Mouse (Mus musculus): Measurements from ENCODE around the gene Gm8369.

DNA sequence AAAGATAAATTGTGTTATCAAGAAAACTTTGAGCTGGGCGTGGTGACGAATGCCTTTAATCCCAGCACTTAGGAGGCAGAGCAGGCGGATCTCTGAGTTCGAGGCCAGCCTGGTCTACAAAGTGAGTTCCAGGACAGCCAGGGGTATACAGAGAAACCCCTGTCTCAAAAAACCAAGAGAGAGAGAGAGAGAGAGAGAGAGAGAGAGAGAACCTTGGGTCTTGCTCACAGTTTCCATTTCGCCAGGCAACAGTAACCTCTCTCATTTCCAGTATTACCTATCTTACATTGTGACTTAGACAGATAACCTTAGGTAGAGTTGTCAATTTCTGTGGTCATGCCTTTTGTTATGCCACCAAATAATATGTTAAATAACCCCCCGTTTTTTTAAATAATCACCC lies 10.6 kb downstream of the Gm8369 start:
- TF ChIP-seq GATA1 (IDR thresholded peaks at IDR 0.05; ENCODE audit: low read length): no peak
- no peak for TF ChIP-seq TAL1 (IDR thresholded peaks at IDR 0.05; ENCODE audit: low read length)
